Mouse (Mus musculus): Measurements from ENCODE around the gene Ldlrad3. TPM values are rescaled to one million over a fixed set of nuclear protein-coding genes. Genes with fewer than 3 reads are reported as not detected.
A peak's percentile ranks its signal among the peaks of the same experiment; 100 is the strongest.

The Ldlrad3 gene
- polyA plus RNA-seq, 1 experiment from 2014 or later, result 20.4 TPM

DNA sequence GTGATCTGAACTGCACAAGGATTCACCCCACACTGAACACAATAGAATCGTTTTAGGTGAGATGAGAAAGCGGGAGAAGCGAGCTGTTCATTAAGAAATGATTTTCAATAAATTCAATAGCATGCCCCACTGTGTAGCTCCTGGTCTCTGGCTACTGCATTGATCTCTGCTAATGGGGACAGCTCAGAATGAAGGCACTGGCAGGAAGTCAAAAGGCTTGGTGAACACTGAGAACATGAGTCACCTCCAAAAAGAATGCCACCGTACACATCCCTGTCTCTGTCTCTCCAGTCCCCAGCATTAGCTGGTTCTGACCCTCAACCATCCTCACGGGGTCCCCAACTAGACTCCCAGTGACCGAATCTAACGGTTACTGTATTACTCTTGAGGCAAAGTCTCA is 60.1 kb downstream of the Ldlrad3 start:
- Histone ChIP-seq H3K4me3 (replicated peaks; ENCODE audit: low read depth, low read length) (no peak overlapping the region), H3K4me1 (replicated peaks; ENCODE audit: insufficient read depth, low read length) (peaks cover 6% of the 10 kb centered on the region; the same call in 1 of the 2 replicates), H3K36me3 (ENCODE audit: insufficient read depth, low read length) (no peaks in the 10 kb centered on the region), H3K27ac (no peak overlapping the region), H3K9me3 (replicated peaks; ENCODE audit: low read length) (no peaks in the 10 kb centered on the region), H3K27me3 (ENCODE audit: insufficient read depth, low read length) (no peaks in the 10 kb centered on the region), H3K4me2 (ENCODE audit: low read length) (no peak overlapping the region), H3K9ac (ENCODE audit: low read depth, low read length) (no peak overlapping the region)
- 91% methylated on average over 7 of the region's 7 CpGs for WGBS
- no peak for ATAC-seq (replicated peaks; ENCODE audit: low FRiP score, low read depth)
- TF ChIP-seq CTCF (IDR thresholded peaks at IDR 0.05; ENCODE audit: low read depth), result no peak
- DNase-seq (ENCODE audit: low spot score), result no peak

- Histone ChIP-seq H3K4me2 (ENCODE audit: low read length) (no peak overlapping the region), H3K9ac (ENCODE audit: low read depth, low read length) (no peak overlapping the region), H3K4me3 (replicated peaks; ENCODE audit: low read depth, low read length) (no peak overlapping the region), H3K9me3 (replicated peaks; ENCODE audit: low read length) (no peaks in the 10 kb centered on the region), H3K27me3 (ENCODE audit: insufficient read depth, low read length) (no peaks in the 10 kb centered on the region), H3K4me1 (replicated peaks; ENCODE audit: insufficient read depth, low read length) (peaks cover 7% of the 10 kb centered on the region; the same call in 1 of the 2 replicates), H3K27ac (no peak overlapping the region), H3K36me3 (ENCODE audit: insufficient read depth, low read length) (no peaks in the 10 kb centered on the region)
- no peak for ATAC-seq (replicated peaks; ENCODE audit: low FRiP score, low read depth)
- no peak for TF ChIP-seq CTCF (IDR thresholded peaks at IDR 0.05; ENCODE audit: low read depth)
- DNase-seq (ENCODE audit: low spot score), result no peak
- 80% methylated on average over 4 of the region's 4 CpGs for WGBS
Measured at GRCm38 (mm10) chr2:102125042-102125441, 61.1 kb downstream of the Ldlrad3 start.

GRCm38 (mm10) chr2:102122146-102122515 is 64.1 kb downstream of the Ldlrad3 start:
- H3K9ac ChIP-seq (ENCODE audit: low read depth, low read length), result no peak overlapping the region
- H3K36me3 ChIP-seq (ENCODE audit: insufficient read depth, low read length), result no peaks in the 10 kb centered on the region
- DNase-seq (ENCODE audit: low spot score) (no peak), ATAC-seq (replicated peaks; ENCODE audit: low FRiP score, low read depth) (no peak)
- peaks cover 17% of the 10 kb centered on the region for H3K4me1 ChIP-seq (replicated peaks; ENCODE audit: insufficient read depth, low read length)
- WGBS, result 75% methylated on average over 1 of the region's 1 CpGs
- H3K4me2 ChIP-seq (ENCODE audit: low read length), result no peak overlapping the region
- H3K9me3 ChIP-seq (replicated peaks; ENCODE audit: low read length), result no peaks in the 10 kb centered on the region
- no peak overlapping the region for H3K4me3 ChIP-seq (replicated peaks; ENCODE audit: low read depth, low read length)
- TF ChIP-seq CTCF (IDR thresholded peaks at IDR 0.05; ENCODE audit: low read depth), result no peak
- H3K27me3 ChIP-seq (ENCODE audit: insufficient read depth, low read length), result no peaks in the 10 kb centered on the region
- no peak overlapping the region for H3K27ac ChIP-seq

GRCm38 (mm10) chr2:102121440-102122145 is 64.6 kb downstream of the Ldlrad3 start:
- H3K9ac ChIP-seq (ENCODE audit: low read depth, low read length), result no peak overlapping the region
- 86% methylated on average over 4 of the region's 4 CpGs for WGBS
- TF ChIP-seq CTCF (IDR thresholded peaks at IDR 0.05; ENCODE audit: low read depth), result no peak
- DNase-seq (ENCODE audit: low spot score) (no peak), ATAC-seq (replicated peaks; ENCODE audit: low FRiP score, low read depth) (no peak)
- no peaks in the 10 kb centered on the region for H3K27me3 ChIP-seq (ENCODE audit: insufficient read depth, low read length)
- no peaks in the 10 kb centered on the region for H3K9me3 ChIP-seq (replicated peaks; ENCODE audit: low read length)
- H3K36me3 ChIP-seq (ENCODE audit: insufficient read depth, low read length), result no peaks in the 10 kb centered on the region
- H3K27ac ChIP-seq, result no peak overlapping the region
- no peak overlapping the region for H3K4me2 ChIP-seq (ENCODE audit: low read length)
- peaks cover 20% of the 10 kb centered on the region for H3K4me1 ChIP-seq (replicated peaks; ENCODE audit: insufficient read depth, low read length)
- H3K4me3 ChIP-seq (replicated peaks; ENCODE audit: low read depth, low read length), result no peak overlapping the region

DNA sequence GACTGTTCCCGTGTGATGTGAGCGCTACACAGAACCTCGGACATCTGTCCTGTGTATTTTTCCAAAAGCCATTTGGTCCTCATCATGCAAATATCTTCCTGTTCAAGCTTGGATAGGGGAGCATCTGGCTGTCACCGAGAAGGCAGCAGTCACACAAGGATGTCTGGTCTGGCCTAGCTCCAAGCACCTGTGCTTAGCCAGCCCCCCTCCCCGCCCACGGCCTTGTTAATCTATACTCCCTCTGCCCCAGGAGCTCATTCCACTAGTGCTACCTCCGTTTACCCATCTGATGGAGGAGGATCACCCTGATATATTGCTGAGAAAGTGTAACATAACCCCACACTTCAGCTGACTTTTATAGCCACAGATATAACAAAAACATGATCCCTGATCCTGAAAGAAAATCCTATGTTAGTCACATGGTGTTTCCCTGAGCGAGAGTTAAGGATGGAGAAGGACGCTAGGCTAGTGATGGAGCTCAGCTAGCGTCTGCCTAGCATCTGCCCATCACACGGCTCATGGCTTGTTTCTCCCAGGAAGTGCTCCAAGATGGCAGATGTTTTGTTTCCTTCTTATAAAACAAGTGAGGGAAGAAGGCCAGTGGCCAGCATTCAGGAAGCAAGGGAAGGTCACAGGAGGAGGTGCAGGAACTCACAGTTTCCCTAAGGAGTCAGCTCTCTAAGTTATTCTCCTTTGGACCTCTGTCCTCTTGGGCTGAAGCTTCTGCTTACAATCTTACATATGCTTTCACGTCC is 66.3 kb downstream of the Ldlrad3 start:
- Histone ChIP-seq H3K27ac (no peak overlapping the region), H3K9ac (ENCODE audit: low read depth, low read length) (no peak overlapping the region), H3K4me1 (replicated peaks; ENCODE audit: insufficient read depth, low read length) (peaks cover 20% of the 10 kb centered on the region), H3K4me2 (ENCODE audit: low read length) (no peak overlapping the region), H3K36me3 (ENCODE audit: insufficient read depth, low read length) (no peaks in the 10 kb centered on the region), H3K27me3 (ENCODE audit: insufficient read depth, low read length) (no peaks in the 10 kb centered on the region), H3K4me3 (replicated peaks; ENCODE audit: low read depth, low read length) (no peak overlapping the region), H3K9me3 (replicated peaks; ENCODE audit: low read length) (no peaks in the 10 kb centered on the region)
- WGBS, result 37% methylated on average over 12 of the region's 12 CpGs
- DNase-seq (ENCODE audit: low spot score) (peak; percentile 49), ATAC-seq (replicated peaks; ENCODE audit: low FRiP score, low read depth) (no peak)
- no peak for TF ChIP-seq CTCF (IDR thresholded peaks at IDR 0.05; ENCODE audit: low read depth)

GRCm38 (mm10) chr2:102118988-102119460 is 67.2 kb downstream of the Ldlrad3 start:
- no peak overlapping the region for H3K9ac ChIP-seq (ENCODE audit: low read depth, low read length)
- WGBS, result 37% methylated on average over 15 of the region's 15 CpGs
- no peak overlapping the region for H3K27ac ChIP-seq
- H3K4me1 ChIP-seq (replicated peaks; ENCODE audit: insufficient read depth, low read length), result peaks cover 20% of the 10 kb centered on the region
- TF ChIP-seq CTCF (IDR thresholded peaks at IDR 0.05; ENCODE audit: low read depth), result no peak
- ATAC-seq (replicated peaks; ENCODE audit: low FRiP score, low read depth) (no peak), DNase-seq (ENCODE audit: low spot score) (no peak)
- no peaks in the 10 kb centered on the region for H3K27me3 ChIP-seq (ENCODE audit: insufficient read depth, low read length)
- H3K4me3 ChIP-seq (replicated peaks; ENCODE audit: low read depth, low read length), result no peak overlapping the region
- no peak overlapping the region for H3K4me2 ChIP-seq (ENCODE audit: low read length)
- no peaks in the 10 kb centered on the region for H3K9me3 ChIP-seq (replicated peaks; ENCODE audit: low read length)
- H3K36me3 ChIP-seq (ENCODE audit: insufficient read depth, low read length), result no peaks in the 10 kb centered on the region
